Mouse (Mus musculus) hindbrain, embryonic 13.5 days (tissue): Measurements from ENCODE around the gene Frmpd4. TPM values are rescaled to one million over a fixed set of nuclear protein-coding genes. Genes with fewer than 3 reads are reported as not detected.

Experiments used
- ATAC-seq: fragments of 200-750 bp; cut with Nextera tagmentation; 2 replicates; pipeline ENCODE4 v1.8.0; 2017; ENCODE audit warnings: moderate TSS enrichment; ENCODE audit not compliant: low FRiP score
- H3K27ac ChIP-seq: fragments of 300-500 bp; sonication (generic); 2 replicates; pipeline ENCODE4 v1.5.1; 2015; ENCODE audit warnings: inconsistent platforms, mild to moderate bottlenecking, moderate library complexity
- H3K27me3 ChIP-seq: fragments of 300-500 bp; sonication (generic); 2 replicates; pipeline ENCODE4 v1.6.1; 2015; ENCODE audit warnings: mild to moderate bottlenecking, inconsistent platforms
- H3K36me3 ChIP-seq: fragments of 300-500 bp; sonication (generic); 2 replicates; pipeline ENCODE4 v1.6.1; 2015; ENCODE audit warnings: mild to moderate bottlenecking, inconsistent platforms
- H3K4me1 ChIP-seq: fragments of 300-500 bp; sonication (generic); replicated peaks from 2 replicates; pipeline ENCODE4 v1.6.1; 2015; ENCODE audit warnings: inconsistent platforms
- H3K4me2 ChIP-seq: fragments of 300-500 bp; sonication (generic); 2 replicates; pipeline ENCODE4 v1.6.1; 2015; ENCODE audit warnings: inconsistent platforms, mild to moderate bottlenecking, moderate library complexity
- H3K4me3 ChIP-seq: fragments of 300-500 bp; sonication (generic); 2 replicates; pipeline ENCODE4 v1.5.1; 2015; ENCODE audit warnings: mild to moderate bottlenecking, inconsistent platforms
- H3K9ac ChIP-seq: fragments of 300-500 bp; sonication (generic); 2 replicates; pipeline ENCODE4 v1.6.1; 2015; ENCODE audit warnings: mild to moderate bottlenecking, inconsistent platforms
- H3K9me3 ChIP-seq: fragments of 300-500 bp; sonication (generic); 2 replicates; pipeline ENCODE4 v1.6.1; 2016; ENCODE audit warnings: inconsistent platforms
- WGBS: fragments of 180-500 bp; shearing (Covaris S2); methylation state at CpG from one replicate; pipeline ENCODE4 v1.1.7; 2015; 5-methylcytosine and 5-hydroxymethylcytosine counted together
- polyA plus RNA-seq: library from polyadenylated mRNA; unstranded; fragments of >200 nt; fragmentation: Nextera tagmentation; extraction: Ambion mirVana; gene quantifications from 2 replicates; pipeline ENCODE4 v1.2.1, GENCODE M21; 2015

Gene Frmpd4
- polyA plus RNA-seq, 1 experiment from 2014 or later: 0.74 TPM

DNA sequence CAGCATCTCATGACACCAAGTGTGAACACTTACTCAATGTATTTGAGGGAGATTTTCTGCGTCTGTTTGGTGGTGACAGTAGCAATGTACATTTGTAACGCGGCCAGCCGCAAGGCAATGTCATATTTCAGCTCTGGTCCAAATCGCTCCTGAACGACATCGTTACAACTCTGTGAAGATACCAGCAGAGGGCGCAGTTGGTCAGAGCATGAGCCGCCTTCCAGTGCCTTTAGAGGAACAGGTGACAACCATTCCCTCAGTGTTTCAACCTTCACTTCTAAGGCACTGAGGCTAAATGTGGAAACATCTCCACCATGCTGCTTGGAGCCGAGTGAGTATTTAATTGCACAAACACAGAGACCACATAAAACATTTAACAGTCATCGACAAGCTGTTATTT lies 1079.3 kb downstream of the Frmpd4 start:
- Histone ChIP-seq H3K27ac (no peak overlapping the region), H3K36me3 (no peaks in the 10 kb centered on the region), H3K9ac (no peak overlapping the region), H3K4me1 (no peaks in the 10 kb centered on the region), H3K4me2 (no peak overlapping the region), H3K4me3 (no peak overlapping the region), H3K27me3 (peaks cover 47% of the 10 kb centered on the region), H3K9me3 (no peaks in the 10 kb centered on the region)
- WGBS: 33% methylated on average over 11 of the region's 11 CpGs
- ATAC-seq: peak; percentile 80

DNA sequence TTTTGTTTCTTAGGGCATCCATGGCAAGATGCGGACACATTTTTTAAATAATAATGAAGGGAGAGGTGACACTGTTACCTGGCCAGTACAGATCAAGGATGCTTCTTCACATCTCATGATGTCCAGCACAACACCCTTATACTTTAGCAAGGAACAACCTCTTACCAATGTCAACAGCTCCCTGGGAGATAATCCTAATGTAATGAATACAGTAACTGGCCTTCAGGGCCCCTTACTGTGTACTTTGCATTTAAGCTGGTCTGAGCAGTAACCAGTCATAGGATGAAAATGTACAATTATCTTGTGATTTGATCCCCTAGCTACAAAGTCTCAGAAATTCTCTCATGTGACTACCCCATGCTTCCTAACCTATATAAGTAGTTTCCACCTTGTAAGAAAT lies 1084.8 kb downstream of the Frmpd4 start:
- 88% methylated on average over 1 of the region's 1 CpGs for WGBS
- Histone ChIP-seq H3K9ac (no peak overlapping the region), H3K9me3 (no peaks in the 10 kb centered on the region), H3K27ac (no peak overlapping the region), H3K36me3 (no peaks in the 10 kb centered on the region), H3K4me2 (no peak overlapping the region), H3K4me1 (no peaks in the 10 kb centered on the region), H3K4me3 (no peak overlapping the region), H3K27me3 (peaks cover 60% of the 10 kb centered on the region; the same call in 1 of the 2 replicates)
- ATAC-seq: no peak

DNA sequence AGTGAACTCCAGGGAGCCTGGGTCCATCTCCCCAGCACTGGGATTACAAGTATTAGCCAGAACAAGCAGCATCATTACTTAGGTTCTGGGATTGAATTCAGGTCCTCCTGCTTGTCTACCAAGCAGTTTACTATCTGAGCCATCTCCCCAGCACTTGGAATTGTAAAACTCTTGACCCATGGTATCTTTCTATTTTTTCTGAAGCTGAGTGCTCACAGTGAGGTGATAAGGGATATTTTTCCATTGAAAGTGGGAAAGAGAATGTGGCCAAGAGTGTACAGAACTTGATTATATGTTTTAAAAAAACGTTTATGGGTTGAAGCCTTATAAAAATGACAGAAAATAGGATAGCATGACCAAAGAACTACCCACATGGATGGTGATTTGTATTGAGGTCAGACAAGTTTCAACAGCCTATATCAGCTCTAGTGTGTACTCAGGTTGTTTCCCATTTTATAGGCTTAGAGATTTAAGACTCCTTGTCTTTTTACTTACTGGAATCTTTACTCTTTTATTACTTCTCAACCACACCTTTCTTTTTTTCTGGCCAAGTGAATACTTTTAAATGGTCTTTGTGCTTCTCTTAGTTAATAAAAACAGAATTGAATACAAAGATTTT lies 1085.3 kb downstream of the Frmpd4 start:
- Histone ChIP-seq H3K36me3 (no peaks in the 10 kb centered on the region), H3K9me3 (no peaks in the 10 kb centered on the region), H3K9ac (no peak overlapping the region), H3K4me2 (no peak overlapping the region), H3K27ac (no peak overlapping the region), H3K27me3 (peaks cover 60% of the 10 kb centered on the region; the same call in 1 of the 2 replicates), H3K4me3 (no peak overlapping the region), H3K4me1 (no peaks in the 10 kb centered on the region)
- ATAC-seq: no peak
- WGBS: 53% methylated on average over 1 of the region's 1 CpGs

DNA sequence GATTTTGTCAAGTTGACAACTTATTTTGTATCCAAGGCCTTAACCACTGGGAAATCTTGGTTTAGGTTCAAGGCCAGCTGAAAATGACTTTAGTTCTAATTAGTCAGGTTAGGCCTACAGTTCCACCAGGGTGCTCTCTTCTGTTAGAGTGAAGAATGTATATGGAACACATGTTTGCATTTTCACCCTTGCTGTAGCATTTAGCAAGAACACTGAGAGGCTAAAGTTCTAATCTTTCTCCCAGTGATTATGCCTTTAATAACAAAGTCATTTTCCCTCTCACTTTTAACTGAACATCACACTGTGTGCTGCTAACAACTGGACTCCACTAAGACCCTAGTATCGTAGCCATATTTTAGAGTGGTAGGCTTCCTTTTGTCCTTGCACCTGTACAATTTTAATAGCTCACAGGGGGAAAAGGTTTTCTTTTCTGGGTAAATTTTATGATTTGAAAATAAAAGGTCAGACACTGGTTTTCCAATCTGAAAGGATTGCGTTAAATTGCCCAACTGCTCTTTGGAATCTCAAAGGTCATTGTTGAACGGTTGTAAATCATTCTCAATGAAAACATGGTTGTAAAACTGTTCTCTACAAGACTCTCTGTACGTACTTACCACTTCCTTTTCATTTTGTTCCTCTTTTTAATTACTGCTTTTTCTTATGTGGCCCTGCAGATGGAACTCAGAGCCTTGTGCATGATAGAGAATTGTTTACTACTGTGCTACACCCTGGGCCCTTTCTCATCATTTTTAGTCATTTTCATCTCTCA lies 1093.4 kb downstream of the Frmpd4 start:
- H3K9ac ChIP-seq: no peak overlapping the region
- no peak overlapping the region for H3K27ac ChIP-seq
- peaks cover 33% of the 10 kb centered on the region; the same call in 1 of the 2 replicates for H3K27me3 ChIP-seq
- no peak overlapping the region for H3K4me3 ChIP-seq
- no peaks in the 10 kb centered on the region for H3K36me3 ChIP-seq
- no peak overlapping the region for H3K4me2 ChIP-seq
- 83% methylated on average over 4 of the region's 4 CpGs for WGBS
- no peaks in the 10 kb centered on the region for H3K9me3 ChIP-seq
- no peak for ATAC-seq
- H3K4me1 ChIP-seq: no peaks in the 10 kb centered on the region

DNA sequence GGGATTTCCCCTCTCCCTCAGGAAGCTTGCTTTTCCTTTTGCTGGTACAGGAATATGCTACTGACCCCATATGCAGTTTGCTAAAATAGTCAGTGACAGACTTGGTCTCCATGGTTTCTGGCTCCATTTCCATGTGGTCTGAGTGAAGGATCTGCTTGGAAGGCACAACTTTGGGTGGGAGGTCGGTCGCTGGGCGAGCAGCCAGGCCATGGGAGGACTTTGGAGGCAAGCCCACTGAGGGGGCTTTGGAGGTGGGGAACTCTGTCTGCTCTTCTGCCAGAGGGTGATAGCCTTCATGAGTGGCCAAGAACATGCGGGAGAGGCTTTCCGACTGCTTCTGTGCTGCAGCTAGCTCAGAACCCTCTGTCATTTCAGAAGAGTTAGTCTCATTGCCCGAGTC lies 1099.4 kb downstream of the Frmpd4 start:
- WGBS: 84% methylated on average over 6 of the region's 6 CpGs
- Histone ChIP-seq H3K9ac (no peak overlapping the region), H3K27me3 (peaks cover 23% of the 10 kb centered on the region; the same call in 1 of the 2 replicates), H3K4me3 (no peak overlapping the region), H3K36me3 (no peaks in the 10 kb centered on the region), H3K9me3 (no peaks in the 10 kb centered on the region), H3K27ac (no peak overlapping the region), H3K4me1 (no peaks in the 10 kb centered on the region), H3K4me2 (no peak overlapping the region)
- no peak for ATAC-seq

DNA sequence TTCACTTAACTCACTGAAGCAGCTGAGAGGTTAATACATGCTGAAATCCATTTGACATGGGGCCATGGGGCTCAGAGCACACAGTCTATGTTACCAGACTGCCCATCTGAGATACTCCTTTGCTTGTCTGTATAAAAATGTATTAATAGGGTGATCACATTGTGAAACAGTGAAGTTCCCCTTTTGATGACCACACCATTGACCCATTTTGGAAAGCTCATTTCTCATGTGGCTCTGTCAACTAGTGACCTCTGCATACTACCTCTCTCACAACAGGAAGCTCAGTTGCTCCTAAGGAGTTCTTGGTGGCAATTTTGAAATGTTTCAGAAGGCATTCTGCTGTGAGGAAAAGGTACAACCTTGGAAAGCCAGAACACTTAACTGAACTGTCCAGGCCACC lies 1142.1 kb downstream of the Frmpd4 start:
- H3K9ac ChIP-seq: no peak overlapping the region
- no peaks in the 10 kb centered on the region for H3K36me3 ChIP-seq
- ATAC-seq: no peak
- H3K27ac ChIP-seq: no peak overlapping the region
- no peaks in the 10 kb centered on the region for H3K27me3 ChIP-seq
- no peak overlapping the region for H3K4me3 ChIP-seq
- H3K9me3 ChIP-seq: no peaks in the 10 kb centered on the region
- no peak overlapping the region for H3K4me2 ChIP-seq
- no peaks in the 10 kb centered on the region for H3K4me1 ChIP-seq

DNA sequence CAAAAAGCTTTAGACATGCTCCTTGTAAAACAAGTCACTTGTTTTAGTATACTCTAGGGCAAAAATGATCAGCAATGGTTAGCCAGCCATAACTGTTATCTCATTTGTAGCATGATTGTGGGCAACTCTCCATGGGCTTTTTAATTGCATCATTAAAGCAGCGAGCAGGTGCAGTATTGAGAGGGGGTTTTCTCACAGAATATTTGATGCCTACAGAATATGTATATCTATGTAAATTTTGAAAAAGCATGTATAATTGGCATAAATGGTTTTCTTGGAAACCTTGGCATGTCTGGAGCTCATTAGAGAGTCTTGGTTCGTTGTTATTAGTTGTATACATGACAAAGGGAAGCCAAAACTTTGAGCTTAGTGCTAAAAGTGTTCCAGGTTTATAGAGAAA lies 1143.1 kb downstream of the Frmpd4 start:
- Histone ChIP-seq H3K9me3 (no peaks in the 10 kb centered on the region), H3K4me2 (no peak overlapping the region), H3K27me3 (no peaks in the 10 kb centered on the region), H3K4me3 (no peak overlapping the region), H3K27ac (no peak overlapping the region), H3K9ac (no peak overlapping the region), H3K36me3 (no peaks in the 10 kb centered on the region), H3K4me1 (no peaks in the 10 kb centered on the region)
- 53% methylated on average over 2 of the region's 2 CpGs for WGBS
- ATAC-seq: no peak

Other genes with a start within 250 kb of the Frmpd4 start
- gene Msl3, start 96.7 kb upstream of the Frmpd4 start, polyA plus RNA-seq: 17.1 and 19.0 TPM in 2 replicates
- gene Arhgap6, start 217.9 kb upstream of the Frmpd4 start, polyA plus RNA-seq: 1.3 and 1.5 TPM in 2 replicates